Mouse (Mus musculus) lung, postnatal 10 days (tissue): ENCODE results near the gene Cptp.

ENCODE experiments used
- DNase-seq: peaks from one replicate; pipeline ENCODE4 v3.0.0; 2021

Cptp gene

DNA sequence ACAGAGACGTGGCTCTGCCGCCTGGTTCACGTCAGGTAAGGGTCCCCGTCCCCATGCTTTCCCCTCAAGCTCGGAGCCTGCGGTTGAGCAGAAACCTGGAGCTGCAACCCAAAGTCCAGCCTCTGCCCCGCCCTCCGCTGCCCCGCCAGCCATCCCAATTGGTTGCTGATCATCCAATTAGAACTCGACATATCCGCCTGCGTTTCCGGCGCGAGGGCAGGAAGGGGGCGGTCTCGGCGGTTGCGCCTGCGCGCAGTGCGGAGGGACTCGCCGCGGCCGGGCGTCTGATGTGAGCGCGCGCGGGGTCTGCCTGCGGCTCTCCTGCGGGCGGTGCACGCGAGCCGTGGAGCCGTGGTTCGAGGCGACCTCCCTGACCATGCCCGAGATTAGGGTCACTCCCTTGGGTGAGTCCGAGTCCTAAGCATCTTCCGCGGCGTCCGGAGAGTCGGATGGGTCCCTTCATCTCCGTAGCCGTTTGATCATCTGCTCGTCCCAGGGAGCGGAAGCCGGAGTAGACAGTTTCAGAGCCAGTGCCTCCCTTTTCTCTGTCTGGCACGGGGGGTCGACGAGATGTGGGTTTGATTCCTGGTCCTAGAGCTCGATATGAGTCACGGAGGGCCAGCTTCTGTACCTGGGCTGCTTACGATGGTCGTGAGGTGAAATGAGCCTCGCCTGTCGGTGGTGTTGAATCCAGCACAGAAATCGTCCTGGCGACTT lies at the start of gene Cptp, which contains the start of gene Ints11:
TSS of gene Cptp (minus strand) at position 124 of the 717 bp plus-strand sequence.
TSS of gene Ints11 (plus strand) at position 230 of the 717 bp plus-strand sequence.
- peak; percentile 99 for DNase-seq

DNA sequence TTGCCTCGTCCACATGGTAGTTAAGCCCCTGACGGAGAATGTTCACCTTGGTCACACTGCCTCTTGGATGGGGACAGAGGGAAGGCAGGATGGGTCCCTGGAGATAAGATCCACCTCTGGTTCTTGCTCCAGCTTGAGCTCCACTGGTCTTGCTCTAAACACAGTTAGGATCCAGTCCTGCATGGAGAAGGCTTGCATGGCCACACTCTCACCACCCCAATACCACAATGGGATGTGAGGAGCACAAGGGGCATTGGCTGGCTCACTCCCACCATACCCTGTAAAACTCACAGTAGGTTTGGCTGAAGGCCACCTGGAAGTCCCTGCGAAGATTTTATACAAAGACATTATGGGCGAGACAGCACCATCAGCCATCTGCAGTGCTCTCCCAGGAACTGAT lies 39.5 kb upstream of the Cptp start:
- no peak for DNase-seq

DNA sequence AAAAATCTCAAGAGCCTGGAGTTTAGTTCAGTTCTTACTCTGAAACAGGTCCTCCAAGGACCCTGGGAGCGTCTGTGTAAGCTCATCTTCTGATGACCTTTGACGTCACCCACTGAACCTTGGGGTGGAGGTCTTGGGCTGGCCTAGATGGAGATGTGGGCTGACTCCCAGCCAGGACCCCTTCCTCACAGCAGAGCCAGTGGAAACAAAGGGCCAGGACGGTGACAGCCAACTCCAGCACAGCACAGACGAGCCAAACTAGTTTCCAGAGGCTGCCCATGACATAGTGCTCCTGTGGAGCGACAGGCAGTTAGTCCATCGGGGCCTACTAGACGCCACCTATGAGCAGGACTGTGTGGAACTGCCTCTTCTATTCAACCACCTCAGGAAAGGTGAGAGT lies 39.0 kb upstream of the Cptp start:
- peak; percentile 1 for DNase-seq

DNA sequence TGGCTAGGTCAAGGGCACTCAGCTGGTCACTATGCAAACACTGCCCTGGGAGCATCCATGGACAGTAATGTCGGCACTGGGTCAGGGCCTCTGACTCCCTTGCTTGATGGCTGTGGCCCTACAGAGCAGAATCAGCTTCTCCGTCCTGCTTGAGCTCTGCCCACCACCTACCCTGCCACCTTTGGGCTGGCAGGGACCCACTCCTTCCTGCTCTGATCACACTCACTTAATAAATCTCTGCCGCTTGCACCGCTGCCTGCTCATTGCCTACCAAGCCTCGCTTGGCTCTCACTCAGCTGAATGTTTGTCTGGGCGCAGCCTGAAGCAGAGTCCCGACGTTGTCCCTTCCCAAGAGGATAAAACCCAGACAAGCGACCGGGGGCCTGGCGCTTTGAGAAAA lies 37.8 kb upstream of the Cptp start:
- peak; percentile 0 for DNase-seq

DNA sequence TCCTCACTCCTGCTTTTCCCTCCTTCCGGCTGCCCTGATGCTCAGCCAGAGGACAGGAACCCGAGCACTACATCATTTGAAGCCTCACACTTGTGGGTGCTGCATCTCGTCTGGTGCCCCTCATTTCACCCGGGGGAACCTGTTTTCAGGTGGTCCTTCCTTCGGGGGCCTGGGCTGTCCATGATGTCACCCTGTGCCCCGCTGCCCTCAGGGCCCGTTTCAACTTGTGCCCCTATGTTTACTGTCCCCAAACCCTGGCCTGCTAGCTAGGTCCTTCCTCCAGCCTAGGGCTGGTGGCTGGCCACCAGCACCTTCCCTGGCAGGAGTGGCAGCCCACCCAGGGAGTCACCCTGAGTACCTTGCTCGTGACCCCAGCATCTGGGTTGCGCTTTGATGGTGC lies 36.9 kb upstream of the Cptp start:
- peak; percentile 0 for DNase-seq

DNA sequence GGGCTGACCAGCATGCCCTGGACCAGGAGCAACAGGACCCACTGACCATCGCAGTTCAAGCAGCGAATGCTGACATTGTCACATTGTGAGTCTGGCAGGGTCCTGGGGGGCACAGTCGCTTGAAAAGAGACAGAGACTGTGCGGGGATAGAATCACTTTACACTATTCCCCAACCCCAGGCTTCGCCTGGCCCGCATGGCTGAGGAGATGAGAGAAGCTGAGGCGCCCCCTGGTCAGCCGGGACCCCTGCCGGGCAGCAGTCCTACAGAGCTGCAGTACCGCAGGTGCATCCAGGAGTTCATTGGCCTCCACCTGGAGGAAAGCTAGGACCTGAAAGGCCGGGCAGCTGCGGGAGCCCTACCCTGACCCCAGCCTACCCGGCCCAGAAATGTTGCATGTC lies 36.4 kb upstream of the Cptp start:
- peak; percentile 0 for DNase-seq

DNA sequence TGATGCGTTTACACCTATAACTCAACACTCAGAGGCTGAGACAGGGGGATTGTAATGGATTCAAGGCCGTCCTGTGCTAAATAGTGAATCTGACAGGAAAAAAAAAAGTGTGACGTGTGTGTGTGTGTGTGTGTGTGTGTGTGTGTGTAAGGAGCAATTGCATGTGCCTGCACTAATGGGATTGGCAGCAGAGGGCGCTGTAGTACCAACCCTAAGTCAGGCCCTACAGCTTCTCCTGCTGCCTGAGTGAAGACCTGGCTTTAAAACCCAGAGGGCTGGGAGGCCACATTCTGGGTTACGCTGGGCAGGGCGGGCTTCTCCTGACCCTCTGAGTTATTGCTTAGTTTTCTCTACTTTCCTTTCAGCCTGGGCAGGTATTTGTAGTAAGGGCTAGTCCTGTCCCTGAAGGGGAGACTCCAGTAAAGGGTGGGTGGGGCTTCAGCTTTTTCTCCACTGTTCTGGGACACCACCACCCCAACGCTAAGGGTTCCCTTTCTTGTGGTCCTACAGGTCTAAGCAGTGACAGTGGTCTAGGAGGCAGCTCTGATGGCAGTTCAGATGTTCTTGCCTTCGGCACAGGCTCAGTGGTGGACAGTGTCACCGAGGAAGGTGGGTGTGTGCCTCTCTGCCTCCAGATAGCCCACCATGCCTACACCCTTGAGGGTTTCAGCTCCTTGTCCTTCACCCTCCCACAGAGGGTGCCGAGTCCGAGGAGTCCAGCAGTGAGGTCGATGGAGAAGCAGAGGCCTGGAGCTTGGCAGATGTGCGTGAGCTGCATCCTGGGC lies 35.3 kb upstream of the Cptp start:
- DNase-seq = peak; percentile 44

DNA sequence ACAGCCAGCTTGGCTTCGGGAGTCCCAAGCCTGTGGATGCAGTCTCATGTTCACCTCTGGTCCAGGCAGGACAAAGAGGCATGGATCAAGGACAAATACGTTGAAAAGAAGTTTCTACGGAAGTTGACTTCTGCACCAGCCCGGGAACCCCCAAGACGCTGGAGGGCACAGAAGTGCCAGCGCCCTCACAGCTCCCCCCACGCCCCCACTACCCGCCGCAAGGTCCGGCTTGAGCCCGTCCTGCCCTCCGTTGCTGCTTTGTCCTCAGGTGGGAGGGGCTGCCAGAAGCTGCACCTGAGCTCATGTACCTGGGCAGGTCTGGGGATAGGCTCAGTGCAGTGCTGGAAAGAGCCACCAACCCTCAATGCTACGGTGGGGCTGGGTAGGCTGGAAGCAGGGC lies 34.0 kb upstream of the Cptp start:
- DNase-seq = peak; percentile 4

DNA sequence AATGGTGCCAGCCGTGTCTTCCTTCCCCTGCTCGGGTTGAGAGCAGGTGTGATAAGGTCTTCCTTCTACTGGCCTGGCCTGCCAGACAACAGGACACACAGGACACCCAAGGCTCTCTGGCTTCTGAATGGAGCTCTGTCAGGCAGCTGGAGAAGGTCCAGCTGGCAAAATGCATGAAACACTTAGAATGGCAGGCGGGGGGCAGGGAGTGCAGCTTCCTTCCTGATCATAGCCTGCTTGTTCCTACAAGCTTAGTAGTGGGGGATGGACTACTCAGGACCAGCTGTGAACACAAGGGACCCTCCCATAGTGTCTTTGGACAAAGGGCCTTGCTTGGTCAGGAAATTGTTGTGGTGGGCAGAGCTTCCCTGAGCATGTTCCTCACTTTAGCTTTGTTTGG lies 32.0 kb upstream of the Cptp start:
- peak; percentile 84 for DNase-seq

DNA sequence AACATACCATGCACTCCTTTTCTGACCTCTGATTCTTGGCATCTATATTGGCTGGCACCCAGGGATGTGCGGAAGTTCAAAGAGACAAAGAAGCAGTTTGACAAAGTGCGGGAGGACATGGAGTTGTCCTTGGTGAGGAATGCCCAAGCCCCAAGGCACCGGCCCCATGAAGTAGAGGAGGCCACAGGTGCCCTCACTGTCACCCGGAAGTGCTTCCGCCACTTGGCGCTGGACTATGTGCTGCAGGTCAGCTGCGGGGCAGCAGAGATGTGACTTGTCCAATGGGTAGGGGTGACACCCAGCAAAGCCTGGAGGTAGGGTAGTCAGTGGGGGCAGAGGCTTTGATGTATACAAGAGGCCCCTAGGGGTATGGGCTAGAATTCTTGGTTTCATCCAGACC lies 30.1 kb upstream of the Cptp start:
- peak; percentile 1 for DNase-seq

DNA sequence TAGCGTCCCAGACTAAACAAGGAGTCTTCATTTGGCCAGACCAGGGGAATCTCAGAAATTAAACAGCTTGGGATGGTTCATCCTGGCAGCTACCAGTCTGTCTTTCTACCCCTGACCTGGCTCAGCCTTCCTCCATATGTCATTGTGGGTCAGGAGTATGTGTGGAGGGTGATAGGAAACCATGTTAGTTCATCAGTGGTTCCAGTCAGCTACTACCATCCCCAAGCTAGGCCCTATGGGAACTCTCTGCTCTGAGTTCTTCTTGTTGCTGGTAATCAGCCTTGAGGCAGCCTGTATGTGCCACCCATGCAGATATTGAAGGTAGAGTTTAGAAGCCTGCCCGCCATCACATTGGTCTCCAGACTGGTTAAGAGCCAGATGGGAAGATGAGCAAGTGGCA lies 29.1 kb upstream of the Cptp start:
- DNase-seq = peak; percentile 1

DNA sequence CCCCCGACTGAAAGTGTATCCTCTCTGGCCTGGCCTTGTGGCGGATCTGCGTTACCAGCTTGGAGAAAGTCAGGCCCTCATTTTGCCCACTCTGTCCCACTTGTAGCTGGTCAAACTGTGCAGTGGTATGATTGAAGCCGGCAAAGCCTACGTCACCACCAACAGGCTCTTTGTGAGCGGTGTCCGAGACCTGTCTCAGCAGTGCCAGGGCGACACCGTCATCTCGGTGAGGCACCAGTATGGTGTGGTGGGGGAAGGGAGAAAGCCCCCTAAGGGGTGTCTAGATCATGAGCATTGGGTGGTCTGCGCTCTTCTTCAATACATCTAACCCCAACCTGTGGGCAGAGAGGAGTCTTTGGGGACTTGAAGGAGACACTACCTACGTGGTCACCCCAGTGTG lies 27.2 kb upstream of the Cptp start:
- peak; percentile 1 for DNase-seq

DNA sequence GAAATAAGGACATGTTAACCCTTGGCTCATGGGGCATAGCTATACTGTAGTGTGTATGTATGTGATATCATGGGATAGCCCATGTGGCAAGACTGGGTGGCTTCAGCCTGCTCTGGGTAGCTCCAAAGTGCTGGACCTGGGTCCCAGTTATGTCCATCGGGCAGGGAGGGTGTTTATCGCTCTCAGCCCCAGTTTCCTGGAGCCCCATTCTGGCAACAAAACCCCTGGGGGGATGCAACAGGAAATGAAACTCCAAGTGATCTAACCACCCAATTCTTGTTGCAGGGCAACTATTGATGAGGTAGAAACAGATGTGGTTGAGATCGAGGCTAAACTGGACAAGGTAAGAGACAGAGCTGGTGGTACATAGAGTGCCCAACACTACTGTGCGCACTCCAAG lies 26.6 kb upstream of the Cptp start:
- DNase-seq = peak; percentile 8

DNA sequence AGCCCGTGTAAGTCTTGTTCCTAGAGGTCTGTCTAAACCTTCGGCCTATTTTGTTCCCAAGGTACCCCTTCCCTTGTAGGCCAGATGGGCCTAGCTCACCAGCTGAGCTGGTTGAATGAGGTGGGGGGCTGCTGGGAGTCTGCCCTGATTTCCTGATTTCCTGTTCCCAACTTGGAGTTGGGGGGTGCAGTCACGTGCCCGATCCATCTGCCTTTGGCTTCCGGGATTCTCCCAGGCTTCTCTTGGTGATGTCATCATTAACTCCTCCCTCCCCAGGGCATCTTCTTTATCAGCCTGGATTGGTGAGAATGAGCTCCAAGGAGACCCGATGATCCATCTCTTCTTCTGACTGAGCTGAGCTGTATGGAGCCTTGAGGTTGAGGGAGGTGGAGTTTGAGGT lies 26.0 kb upstream of the Cptp start:
- peak; percentile 87 for DNase-seq

DNA sequence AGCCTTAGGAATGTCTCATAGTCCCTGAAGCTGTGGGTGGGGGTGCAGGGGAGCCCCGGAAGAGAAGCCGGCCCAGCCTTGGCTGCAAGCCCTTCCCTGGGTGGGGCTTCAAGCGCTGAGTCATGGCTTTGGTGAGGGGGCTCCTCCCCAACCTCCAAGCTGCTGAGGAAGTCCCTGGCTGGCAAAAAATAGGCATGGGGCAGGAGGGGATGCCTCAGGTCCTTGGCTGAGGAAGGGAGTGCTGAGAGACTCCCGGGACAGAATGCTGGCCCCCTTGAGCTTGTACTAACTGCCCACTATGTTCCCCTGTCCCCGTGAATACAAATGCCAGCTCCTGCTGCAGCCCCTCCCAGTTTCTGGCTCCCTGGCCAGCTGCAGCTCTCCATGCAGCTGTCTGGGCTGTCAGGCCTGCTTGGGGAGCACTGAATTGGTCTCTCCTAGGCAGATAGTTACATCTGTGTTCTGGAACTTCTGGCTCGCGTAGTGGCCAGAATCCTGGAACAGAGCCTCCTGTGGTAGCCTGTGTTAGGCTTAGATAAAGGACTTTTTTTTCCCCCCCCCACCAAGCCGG lies 25.2 kb upstream of the Cptp start:
- DNase-seq = peak; percentile 91

DNA sequence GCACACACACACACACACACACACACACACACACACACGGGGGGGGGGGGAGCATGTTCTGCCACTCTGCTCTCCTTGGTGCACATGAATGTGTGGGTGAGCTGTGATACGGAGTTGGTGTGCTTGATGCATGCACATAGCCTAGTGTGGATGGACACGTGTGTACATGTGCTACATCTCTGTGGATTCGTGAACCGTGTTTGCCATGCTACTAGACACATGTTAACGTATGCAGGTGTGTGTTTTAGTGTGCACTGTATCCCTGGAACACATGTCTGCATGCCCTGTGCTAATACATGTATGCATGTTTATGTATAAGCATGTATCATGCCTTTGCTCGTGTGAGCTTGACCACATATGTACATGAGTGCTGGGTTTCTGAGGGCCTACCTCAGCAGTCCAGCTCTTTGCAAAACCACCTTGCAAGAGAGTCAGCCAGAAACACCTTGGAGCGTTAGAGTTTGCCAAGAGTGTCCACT lies 24.0 kb upstream of the Cptp start:
- peak; percentile 0 for DNase-seq

DNA sequence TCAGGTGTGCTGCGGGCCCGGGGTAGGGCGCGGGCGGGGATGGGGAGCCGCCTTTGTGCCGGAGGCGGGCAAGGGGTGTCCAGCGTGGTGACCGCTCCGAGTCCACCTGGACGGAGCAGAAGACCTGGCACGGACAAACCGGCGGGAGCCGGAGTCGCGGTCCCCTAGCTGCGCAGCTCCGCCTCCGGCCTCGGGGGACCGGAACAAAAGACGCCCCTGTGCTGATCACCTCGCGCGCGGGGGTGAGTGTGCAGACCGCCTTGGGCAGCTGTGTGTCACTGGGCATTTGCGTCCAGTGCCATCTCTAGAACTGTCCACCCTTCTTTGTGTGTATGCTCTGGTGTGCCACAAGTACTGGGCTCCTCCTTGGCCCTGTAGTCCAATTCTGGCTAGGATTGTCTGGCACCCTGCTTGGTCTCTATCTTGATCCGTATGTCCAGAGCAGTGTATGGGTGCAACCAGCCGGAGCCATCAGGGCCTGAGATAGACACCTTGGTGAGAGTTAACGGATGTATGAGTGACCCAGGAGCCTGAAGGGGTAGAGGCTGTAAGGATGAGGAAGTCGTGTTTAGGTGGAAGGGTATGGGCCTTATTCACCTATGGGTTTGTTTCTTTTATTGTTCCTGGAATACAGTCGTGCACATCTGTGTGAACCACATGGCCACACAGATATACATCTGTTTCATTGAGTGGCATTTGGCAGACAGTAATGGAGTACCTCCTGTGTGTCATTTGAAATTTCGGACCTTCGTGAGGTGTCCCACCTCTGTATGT lies 23.4 kb upstream of the Cptp start:
- peak; percentile 53 for DNase-seq

DNA sequence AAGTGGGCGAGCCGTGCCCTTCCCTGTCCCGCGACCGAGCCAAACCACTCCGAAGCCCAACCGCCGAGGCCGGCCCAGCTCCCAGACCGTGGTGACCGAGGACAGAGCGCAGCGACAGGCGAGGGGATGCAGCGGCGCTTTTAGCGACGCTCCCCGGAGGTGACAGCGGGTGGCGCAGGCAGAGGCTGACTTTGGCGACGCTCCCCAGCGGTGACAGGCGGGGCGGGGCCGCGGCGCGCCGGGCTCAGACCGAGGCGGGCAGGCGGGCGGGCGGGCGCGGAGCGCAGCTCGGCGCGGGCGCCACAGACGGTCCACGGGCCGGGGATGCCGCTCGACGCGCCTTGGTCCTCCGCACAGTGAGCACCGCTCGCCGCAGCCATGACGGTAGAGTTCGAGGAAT lies 22.8 kb upstream of the Cptp start:
- peak; percentile 92 for DNase-seq

DNA sequence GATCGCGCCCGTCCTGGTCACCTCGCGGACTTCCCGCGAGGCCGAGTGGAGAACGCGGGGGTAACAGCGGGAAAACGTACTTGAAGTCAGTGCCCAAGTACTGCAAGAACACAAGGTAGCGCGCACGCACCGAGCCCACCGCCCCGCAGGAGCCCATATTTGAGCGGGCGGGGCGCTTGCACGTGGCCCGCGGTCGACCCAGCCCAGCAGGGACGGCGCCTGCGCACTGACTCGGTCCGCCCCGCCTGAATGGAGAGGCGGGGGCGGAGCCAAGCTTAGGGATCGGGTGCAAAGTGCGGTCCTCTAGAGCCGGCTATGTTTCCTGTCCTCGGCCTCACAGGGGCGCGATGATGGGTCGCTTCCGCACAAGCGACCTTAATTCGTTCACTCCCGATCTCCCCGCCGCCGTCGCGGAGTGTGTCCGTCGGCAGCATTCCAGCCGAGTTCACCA lies 22.3 kb upstream of the Cptp start, which contains the start of the genes Pusl1 and Acap3:
TSS of gene Pusl1 (minus strand) at position 231 of the 451 bp plus-strand sequence.
TSS of gene Acap3 (plus strand) at position 272 of the 451 bp plus-strand sequence.
- peak; percentile 97 for DNase-seq

DNA sequence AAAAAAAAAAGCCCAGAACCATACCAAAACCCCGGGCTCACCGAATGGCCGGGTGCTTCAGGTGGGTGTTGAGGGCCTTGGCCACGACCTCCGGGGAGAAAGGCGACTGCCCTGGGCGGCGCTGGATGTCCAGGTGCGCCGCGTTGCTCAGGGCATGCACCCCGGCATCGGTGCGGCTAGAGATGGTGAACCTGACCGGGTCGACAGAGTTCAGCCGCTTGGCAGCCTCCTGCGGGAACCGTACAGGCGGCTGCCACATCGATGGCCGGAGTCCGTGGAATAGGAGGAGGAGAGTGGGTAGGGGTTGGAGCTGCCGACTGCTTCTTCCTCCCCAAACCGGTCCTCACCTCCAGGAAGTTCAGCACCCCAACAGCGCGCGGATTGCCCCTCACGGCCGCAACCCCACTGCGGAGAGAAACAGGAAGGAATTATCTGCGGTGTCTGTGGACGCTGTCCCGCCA lies 21.8 kb upstream of the Cptp start:
- no peak for DNase-seq

DNA sequence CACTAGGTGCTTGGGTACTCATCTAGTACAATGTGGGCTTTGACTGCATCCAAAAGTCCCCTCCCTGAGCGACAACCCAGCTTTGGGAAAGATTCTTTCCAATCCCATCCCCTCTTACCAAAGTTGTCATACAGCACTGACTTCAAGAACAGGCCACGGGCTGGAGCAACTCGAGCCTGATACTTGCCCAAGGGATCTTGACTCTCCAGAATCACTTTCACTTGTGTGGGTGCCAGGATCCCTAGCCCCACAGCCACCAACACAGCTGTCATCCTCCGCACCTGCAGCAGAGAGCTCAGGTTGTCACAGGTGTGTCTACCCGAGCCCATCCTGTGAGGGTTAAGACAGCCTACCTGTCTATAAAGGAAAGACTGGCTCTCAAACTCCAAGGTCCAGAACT lies 20.1 kb upstream of the Cptp start:
- no peak for DNase-seq

DNA sequence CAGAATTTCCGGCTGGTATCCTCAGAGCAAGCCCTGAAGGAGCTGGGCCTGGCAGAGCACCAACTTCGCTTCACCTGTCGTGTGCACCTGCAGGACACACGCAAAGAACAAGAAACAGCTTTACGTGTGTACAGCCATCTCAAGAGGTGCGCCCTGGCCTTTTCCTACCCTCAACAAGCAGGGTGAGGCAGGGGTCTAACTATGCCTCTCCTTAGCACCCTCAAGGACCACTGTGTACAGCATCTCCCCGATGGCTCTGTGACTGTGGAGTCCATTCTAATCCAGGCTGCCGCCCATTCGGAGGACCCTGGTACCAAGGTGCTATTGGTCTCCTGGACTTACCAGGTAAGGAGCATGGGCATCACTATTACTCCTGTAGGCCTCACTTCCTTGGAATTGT lies 18.9 kb upstream of the Cptp start:
- no peak for DNase-seq

DNA sequence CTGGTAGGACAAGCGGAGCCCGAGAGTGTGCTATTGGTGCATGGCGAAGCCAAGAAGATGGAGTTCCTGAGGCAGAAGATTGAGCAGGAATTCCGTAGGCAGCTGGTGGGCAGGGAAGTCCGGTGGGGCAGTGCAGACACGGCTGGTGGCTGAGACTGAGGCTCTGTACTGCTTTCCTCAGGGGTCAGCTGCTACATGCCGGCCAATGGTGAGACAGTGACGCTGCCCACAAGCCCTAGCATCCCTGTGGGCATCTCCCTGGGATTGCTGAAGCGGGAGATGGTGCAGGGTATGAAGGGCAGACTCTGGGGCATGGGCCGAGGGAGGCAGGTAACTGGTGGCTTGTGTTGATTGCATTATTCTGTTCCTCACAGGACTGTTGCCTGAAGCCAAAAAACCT lies 18.4 kb upstream of the Cptp start:
- DNase-seq = no peak
